Mouse (Mus musculus): ENCODE data around the gene Ccdc183.

GRCm38 (mm10) chr2:25587290-25587689, 30.2 kb downstream of the Ccdc183 start:
- TF ChIP-seq CTCF (IDR thresholded peaks at IDR 0.05; ENCODE audit: low read depth, low read length): no peak
- TF ChIP-seq TAL1 (conservative IDR thresholded peaks at IDR 0.05; ENCODE audit: low read depth, low read length): no peak
- no peak for TF ChIP-seq GATA1 (IDR thresholded peaks at IDR 0.05; ENCODE audit: borderline replicate concordance, low read length)
- no peak for TF ChIP-seq GATA2 (IDR thresholded peaks at IDR 0.05; ENCODE audit: borderline replicate concordance, low read depth, low read length)
- no peak for TF ChIP-seq POLR2AphosphoS5 (IDR thresholded peaks at IDR 0.05; ENCODE audit: insufficient replicate concordance, low read depth, low read length)
